Mouse (Mus musculus) adrenal gland, postnatal 4 days (tissue): ENCODE data around the gene Krt90. TPM values are rescaled to one million over a fixed set of nuclear protein-coding genes. Genes with fewer than 3 reads are reported as not detected.

ENCODE experiments used
- DNase-seq, 2 experiments: peaks; one replicate each; pipeline ENCODE4 v3.0.0; 2021 to 2022; ENCODE audit warnings: low spot score in 2 of 2, mixed read lengths in 2 of 2
- long read RNA-seq, 2 experiments: library from polyadenylated mRNA; stranded (forward); transcript quantifications; one replicate each; pipeline ENCODE4 v2.0.0; 2021
- total RNA-seq, 2 experiments: library from RNA; stranded (reverse); gene quantifications; 2 replicates each; pipeline ENCODE4 v1.2.3; 2021

Gene Krt90
- total RNA-seq, result under 1 TPM; 0.31 to 0.34 TPM
- long read RNA-seq, experiment 1, partial matches to known transcripts, result 1 of 1 reads
- long read RNA-seq, experiment 1, other reads (novel, unspliced or antisense), result 0 of 1 reads
- long read RNA-seq, experiment 2, partial matches to known transcripts, result 1 of 1 reads
- long read RNA-seq, experiment 2, other reads (novel, unspliced or antisense), result 0 of 1 reads

DNA sequence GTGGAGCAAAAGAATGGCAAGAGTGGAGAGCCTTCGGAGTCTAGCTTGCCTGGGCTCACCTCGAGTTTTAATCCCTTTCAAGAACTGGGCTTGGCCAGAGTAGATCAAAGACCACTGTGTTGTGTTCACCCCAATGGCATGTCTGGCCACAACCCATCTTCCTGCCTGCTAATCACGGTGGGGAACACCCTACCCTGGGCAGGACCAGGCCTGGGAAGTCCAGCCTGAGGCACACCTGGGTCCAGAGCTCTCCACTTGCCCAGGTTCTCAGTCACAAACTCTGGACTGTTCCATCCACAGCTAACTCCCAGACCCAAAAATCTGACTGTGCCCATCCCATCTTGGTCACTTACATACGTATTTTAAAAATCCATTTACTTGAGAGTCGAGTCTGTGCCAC lies at the start of gene Krt90:
Gene Krt90 (minus strand): TSS at position 101 of the 400 bp plus-strand sequence.
- no peak for DNase-seq

DNA sequence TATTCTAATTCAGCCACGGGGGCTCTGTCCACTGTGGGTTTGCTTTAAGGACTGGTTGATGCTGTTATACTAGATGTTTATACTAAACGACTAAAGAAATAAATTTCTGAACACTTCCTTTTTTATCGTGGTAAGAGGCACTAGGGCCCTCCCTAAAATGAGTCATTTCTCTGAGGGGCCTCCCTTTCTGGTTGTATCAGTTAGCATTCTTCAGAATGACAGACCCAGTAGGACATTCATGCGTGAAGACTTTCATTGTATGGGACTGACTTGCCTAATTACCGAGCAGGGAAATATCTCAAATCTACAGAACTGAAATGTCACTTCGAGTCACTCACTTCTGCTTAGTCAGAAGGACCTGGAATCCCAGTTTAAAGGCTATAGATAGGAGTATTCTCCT lies 36.4 kb upstream of the Krt90 start:
- DNase-seq, result no peak

DNA sequence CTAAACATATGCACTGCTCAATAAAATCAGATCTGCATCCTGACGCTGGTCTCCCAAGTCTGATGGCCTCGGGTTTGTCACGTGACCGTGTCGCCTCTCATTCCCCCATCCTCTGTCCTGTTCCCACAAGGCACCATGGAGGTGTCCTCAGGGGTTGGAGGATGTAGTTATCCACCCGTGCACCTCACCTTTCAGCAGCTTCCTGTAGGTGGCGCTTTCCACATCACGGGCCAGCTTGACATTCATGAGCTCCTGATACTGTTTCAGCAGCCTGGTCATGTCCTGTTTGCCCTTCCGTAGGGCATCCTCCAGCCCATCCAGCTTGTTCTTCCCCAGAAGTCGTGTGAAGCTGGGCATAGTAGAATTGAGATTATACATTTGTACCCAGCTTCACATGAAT lies 25.5 kb upstream of the Krt90 start:
- no peak for DNase-seq

DNA sequence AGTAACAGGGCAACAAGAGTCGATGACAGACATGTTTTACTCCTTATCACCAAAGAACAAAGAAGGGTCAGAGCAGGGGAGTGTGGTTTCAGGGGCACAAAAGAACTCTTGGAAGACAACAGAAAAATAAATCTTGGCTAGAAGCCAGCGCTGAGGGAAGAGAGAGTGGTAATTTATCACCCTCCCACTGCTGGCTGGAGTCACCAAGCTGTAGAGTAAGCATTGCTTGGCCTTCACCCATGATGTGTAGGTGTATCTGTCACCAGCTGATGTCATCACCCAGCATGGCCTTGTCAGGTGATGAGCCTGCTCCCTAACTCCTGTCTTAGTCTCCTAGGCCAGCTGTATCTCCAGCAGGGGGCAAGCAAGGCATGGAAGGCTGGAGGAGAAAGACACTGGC lies 21.7 kb upstream of the Krt90 start:
- no peak for DNase-seq

DNA sequence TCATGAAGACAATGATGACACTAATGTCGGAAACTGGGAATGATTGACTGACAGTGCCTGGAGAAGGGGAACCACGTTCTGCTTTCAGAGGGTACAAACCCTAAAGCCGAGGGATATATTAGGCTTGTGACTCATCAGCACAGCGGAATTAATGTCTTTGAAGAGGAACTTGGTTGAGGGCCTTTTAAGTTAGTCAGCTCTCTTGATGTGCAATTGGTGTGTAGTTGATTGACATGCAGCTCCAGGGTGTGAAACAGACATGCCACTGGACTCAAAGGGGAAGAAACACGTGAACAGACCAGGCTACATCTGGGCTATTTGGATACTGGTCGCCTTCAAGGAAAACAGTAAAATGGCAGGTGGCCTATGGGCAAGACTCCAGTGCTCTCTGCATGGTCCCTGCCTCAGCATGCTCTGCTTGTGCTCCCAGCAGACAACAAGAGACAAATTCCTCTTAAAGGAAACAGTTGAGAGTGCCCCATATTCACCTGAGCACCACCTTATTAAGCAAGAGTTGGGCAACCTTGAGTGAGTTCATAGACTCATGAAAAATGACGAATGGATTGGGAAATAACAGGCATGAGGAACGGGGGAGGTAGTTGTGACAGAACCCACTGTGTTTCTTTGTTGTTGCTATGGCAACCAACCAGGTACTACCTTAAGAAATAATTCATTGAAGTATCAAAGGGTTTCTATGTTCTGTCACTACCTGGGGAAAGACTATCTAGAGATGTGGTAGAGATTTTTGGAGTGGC lies 20.6 kb upstream of the Krt90 start:
- no peak for DNase-seq

DNA sequence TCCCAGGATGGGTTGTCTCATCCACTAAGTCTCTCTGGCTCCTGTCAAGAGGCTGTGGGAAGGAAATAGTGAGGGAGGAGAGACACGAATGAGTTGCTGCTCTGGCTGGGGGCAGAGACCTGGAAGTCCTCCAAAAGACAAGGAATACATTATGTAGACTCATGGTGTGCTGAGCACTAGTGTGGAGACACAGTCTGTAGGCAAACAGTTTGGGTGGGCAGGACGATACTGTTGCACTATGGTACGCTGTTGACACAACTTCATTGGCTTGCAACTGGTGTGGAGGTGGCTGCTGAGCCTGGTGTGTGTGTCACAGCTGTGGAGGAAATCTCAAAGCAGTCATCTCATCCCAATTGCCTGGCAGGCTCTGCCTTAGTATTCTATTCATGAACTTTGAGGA lies 19.0 kb upstream of the Krt90 start:
- no peak for DNase-seq

DNA sequence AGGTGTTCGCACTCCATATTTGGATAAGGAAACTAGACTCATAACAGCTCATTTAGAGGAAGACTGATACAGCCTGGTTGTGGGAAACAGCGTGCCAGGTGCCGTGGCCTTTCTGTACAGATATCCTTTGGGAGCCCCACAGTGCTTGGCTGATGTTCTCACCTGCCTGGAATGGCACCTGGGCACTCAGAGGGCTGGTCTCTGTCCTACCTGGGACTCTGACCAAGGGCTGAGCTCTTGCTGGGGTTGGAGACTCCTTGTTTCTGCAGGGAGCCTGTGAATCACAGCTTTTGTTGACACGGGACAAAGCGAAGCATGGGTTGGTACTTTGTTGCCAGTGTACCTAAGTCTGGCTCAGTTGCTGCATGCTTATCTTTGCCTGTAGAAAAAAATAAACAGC lies 12.8 kb upstream of the Krt90 start:
- no peak for DNase-seq

DNA sequence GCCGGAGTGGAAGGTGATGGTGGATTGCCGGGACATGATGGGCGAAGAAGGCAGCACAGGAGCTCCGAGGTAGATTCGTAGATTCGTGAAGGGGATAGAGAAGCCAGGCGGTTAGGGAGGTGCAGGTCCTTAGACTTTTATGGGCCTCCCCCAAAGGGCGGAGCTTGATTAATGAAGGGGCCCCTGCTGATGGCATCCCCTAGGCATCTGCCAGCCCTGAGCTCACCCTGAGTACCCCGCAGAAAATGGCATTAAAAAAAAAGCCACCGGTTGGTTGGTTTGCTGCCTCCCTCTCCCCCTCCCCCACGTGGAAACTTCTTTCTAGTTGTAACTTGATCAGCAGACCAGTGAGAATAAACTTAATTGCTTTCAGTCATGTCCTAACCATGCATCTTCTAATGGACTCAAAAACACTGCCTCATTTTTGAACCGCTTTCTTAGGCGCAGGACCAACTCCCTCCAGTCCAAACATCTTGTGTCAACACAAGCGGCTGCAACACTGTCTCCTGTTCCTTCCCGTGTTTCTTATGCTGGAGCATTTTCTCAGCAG lies 11.1 kb upstream of the Krt90 start, which contains the start of gene Krt75:
Gene Krt75 (minus strand): TSS at position 109 of the 550 bp plus-strand sequence.
- DNase-seq, result no peak

DNA sequence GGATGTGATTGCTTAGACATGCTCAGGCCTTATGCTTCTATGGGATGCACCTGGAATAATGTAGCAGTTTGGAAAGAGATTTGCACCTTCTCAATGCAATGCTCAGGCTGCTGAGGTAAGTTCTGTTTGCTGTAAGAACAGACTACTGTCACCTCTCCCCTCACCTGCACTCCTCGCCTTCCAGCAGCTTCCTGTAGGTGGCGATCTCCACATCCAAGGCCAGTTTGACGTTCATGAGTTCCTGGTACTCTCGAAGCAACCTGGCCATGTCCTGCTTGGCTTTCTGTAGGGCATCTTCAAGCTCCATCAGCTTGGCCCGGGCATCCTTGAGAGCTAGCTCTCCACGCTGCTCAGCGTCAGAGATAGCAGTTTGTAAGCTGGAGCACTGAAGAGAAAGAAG lies 5.0 kb upstream of the Krt90 start:
- DNase-seq, result no peak

DNA sequence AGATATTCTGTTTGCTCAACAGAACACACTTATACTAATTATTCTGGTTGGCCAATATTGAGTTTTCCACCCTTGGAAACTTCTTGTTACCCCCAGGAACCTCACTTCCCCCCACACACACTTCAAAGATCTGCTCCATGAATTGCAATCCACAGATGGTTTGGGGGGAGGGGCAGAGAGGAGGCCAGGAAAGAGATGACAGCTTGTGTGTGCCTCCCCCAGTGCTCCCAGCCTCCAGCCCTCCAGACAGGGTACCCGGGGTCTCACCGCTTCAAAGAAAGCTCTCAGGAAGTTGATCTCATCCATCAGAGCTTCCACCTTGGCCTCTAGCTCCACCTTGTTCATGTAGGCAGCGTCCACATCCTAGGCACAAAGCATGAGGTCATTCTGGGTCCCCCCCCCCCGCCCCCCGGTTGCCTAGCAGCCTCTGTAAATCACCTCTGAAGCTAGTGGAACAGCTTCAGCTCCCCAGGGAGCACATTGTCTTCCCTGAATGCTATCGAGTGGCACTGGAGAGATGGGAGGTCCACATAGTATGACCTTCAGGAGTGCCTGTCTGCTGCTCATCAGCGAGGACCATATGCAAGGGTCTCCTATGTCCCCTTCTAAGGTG lies 4.6 kb downstream of the Krt90 start:
- no peak for DNase-seq

DNA sequence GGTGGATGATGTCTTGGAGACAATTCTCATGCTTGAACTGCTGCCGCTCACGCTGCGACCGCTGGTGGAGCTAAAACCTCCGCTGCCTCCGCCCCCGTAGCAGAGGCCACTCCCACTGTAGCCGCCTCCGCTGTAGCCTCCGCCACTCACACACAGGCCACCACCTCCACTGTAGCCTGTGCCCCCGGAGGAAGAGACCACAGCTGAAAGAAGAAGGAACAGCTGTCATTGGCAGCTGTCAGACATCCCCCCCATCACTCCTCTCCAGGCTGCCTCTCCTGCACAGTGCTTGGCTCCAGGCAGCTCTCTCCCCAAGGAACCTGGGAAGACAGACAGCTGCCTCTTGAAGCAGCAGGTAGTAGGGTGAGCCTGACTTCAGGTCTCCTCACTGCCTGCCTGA lies 9.6 kb downstream of the Krt90 start:
- no peak for DNase-seq

DNA sequence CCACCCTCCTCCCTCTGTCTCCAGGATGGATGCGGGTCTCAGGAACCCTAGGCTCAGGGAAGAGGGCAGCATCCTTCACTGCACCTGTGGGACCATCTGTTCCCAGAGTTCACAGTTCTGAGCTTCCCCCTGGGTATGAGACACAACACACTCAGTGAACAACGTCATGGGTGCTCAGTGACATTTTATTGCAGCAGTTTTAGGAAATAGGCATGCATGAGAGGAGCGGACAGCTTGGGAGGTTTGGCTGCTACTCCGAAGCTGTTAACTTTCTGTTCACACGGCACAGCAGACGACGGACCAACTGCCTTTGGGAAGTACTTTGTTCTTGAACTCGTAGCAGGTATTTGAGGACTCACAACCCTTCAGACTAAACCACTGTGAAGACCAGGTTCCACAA lies 10.6 kb downstream of the Krt90 start:
- no peak for DNase-seq

DNA sequence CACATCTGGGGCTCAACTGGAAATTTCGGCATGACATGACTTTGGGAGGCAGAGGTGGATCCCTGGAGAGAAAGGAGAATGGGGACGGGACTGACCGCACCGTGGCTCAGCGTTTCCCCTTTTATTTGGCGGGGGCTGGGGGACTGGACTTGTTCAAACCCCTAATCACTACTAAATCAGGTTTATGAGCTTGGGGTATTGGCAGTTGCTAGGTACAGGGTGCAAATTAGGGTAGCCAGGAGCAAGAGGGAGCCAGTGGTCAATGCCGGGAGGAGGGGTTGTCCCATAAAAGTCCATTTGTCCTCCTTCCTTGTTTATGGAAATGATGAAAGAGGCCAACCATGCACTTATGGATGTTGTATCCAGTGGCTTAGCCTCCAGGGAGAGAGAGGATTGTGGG lies 12.2 kb downstream of the Krt90 start, which contains the start of gene Krt82:
Gene Krt82 (minus strand): TSS at position 101 of the 400 bp plus-strand sequence.
- DNase-seq, result no peak

DNA sequence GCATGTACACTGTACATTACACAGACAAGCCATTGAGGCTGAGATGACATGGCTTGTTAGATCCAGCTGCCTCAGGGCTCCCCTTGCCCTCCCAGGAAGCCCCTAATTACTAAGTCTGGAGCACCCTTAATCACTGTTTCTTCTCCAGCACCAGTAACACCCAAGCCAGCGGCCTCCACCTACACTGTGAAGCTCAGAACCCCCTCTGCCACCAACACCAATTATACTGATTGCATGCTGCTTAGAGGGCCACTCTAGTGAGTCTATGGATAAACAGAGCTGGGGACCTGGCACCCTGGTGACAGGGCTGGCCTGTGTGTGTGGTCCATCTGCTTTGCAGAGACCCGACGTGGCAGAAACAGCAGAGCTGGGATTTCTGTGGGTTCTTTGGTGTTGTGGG lies 18.3 kb downstream of the Krt90 start:
- no peak for DNase-seq

DNA sequence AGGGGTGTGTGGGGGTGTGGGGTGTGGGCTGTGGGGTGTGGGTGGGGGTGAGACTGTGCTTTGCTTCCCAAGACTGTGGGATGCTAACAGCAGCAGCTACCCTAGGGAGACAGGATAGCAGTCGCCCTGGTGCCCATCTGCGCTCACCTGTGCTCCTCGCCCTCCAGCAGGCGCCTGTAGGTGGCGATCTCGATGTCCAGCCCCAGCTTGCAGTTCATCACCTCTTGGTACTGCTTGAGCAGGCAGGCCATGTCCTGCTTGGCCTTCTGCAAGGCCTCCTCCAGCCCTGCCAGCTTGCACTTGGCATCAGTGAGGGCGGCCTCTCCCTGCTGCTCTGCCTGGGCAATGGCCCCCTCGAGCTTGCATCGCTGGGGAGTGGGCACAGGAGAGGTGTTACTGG lies 20.2 kb downstream of the Krt90 start:
- DNase-seq, result no peak

DNA sequence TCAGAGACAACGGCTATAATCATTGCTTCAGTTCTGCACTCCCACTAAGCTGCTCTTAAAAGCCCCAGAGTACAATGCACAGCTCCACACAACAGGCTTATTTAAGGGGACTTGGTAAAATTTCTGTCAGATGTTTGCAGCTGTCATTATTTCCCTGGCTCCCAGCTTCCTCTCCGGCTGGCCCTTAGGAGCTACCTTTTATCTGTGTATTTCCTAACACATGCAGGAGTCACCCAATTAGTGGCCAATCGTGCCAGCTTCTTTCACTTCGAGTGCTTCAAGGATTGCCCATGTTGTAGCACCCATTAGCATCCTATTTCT lies 24.2 kb downstream of the Krt90 start:
- no peak for DNase-seq

DNA sequence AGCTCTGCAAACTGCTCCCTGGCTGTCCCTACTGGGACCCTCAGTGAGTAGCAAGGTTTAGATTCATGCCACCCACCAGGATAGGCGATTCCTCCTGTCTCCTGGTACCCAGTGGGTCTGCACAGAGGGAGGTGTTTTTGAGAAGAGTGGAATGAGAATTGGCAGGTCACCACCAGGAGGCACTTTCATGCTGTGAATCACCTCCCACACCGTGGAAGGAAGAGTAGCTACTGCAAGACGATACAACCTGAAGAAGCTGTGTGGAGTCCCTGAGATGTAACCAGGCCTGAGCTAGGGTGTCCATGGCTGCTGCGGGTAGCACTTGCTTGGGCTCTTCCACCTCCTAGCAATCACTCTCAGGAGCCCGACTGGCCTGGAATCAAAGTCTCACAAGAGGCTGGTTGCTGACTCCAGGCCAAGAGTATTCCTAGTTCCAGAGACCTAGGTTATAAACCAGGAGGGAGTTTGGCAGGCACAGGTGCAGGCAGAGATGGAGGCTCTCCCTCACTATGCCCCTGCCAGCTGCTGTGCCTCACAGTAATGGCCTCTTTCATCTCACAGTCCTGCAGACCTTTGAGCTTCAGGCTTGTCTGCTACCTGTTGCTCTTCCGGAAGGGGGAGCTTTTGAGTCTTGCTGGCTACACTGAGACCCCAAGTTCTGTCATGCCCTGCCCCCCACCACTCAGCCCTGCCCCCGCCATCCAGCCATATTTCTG lies 24.7 kb downstream of the Krt90 start:
- DNase-seq, result no peak

DNA sequence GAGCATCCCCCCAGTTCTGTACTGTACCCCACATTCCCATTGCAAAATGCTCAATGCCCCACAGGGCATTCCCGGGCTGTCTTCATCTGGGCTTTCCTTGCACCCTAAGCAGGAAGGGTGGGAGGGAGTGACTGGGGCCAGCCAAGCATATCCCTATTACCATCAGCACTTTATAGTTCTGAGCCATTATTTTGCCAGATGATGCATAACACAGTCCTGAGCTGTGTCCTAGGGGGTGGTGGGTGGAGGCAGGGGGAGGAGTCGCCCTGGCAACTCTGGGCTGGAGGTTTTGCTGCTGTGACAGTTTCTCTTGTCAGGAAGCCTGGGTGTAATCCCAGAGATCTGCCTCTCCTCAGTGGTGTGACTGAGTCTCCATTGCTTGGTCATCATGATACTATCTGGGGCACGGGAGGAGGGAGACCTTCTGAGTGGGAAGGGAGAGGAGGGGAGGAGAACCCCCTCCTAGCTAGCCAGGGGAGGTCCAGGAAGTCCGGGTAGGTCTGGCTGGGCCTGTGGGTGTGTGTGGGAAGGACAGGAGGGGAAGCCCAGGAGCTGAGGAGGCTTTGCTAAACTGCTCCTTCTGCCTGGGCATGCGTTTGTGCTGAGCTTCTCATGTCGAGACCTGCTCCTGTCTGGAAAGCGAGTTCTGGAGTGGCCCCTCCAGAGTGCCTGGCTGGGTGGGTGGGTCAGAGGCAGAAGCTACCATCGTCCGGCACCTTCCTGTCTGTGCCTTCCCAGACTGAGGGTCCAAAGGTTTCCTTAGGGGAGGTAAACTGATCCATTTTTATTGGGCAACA lies 26.5 kb downstream of the Krt90 start:
- no peak for DNase-seq

DNA sequence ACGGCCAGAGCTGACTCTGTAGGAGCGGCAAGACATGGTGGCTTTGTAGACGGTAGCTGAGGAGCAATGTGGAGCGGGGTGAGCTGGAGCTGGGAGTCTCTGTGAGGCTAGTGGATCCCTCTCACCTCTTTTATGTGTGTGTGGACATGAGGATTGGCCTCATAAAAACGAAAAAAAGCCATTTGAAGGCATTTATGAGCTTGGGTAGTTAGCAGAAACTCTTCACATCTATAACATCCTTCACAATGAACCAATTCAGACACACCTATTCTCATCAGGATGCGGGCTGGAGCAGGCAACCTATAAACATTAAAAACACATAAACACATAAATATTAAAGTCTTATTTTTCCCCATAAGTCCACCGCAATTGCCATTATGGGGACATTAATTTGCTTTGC lies 30.0 kb downstream of the Krt90 start, which contains the start of gene Krt84:
Gene Krt84 (minus strand): TSS at position 101 of the 400 bp plus-strand sequence.
- no peak for DNase-seq

DNA sequence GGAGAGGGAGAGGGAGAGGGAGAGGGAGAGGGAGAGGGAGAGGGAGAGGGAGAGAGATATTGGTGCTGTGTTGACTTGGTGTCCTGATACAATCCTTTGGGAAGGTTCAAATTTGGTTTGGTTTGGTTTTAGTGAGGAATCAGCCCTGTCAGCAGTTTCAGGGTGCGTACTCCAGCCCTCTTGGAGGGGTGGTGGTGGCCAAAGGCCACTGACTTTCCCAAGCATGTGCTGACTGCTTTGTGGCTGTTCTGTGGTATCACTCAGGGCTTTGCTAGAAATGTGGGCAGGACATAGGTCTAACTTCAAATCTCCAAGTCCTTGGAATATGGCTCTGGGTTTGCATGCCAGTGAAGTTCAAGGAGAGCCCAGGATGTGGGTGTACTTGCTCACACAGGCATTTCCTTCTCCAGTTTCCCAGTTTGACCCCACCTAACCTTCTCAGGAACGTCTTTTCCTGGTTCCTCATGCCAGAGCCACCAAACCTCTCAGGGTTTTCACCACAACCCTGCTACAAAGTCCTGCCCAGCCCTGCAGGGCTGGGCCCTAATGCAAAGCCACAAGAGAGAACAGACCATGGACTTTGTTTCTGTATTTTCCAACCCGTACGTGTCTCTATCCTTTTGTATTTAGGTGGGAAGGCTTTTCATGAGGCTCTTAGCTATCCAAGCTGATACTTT lies 40.1 kb downstream of the Krt90 start:
- DNase-seq, result no peak
